ENCODE assay signal across 26 mouse cellular contexts in the genomic region with DNA sequence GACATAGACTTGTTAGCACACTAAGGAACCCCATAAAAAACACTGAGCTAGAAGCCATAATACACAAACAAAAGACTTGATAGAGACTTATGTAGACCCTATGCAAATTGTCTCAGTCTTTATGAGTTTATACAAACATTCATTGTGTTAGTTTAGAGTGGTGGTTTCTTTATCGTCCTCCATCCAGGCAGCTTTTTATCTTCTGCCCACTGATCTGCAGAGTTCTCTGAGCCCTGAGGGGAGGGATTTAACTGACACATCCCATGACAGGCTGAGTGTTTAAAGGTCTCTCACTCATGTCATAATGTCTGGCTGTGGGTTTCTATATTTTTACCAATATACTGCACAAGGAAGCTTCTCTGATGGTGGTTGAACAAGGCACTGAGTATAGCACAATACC.
"Had no signal": no experiment of that assay in that cellular context is flagged by ENCODE, and none has a peak within 500 bp of the region (broad histone marks: within the 10 kb centered on the region; RNA-seq: fewer than 3 reads in every experiment).

No protein-coding gene starts in this region.

- H3K4me1 ChIP-seq: heart, embryonic 13.5 days; heart, embryonic 15.5 days; hindbrain, embryonic 10.5 days; hindbrain, embryonic 12.5 days; intestine, embryonic 15.5 days; limb, embryonic 10.5 days; limb, embryonic 12.5 days; liver, embryonic 13.5 days had no signal

- H3K27me3 ChIP-seq: heart, embryonic 13.5 days; heart, embryonic 15.5 days; hindbrain, embryonic 12.5 days; intestine, embryonic 15.5 days; limb, embryonic 12.5 days; liver, embryonic 13.5 days had no signal

- ATAC-seq: hindbrain, embryonic 16.5 days; inflammation-experienced regulatory T-cells, adult 6 months; intestine, embryonic 15.5 days; intestine, postnatal 0 days had no signal

- H3K27ac ChIP-seq: heart, adult 2 months; heart, embryonic 13.5 days; heart, embryonic 15.5 days; hindbrain, embryonic 10.5 days; hindbrain, embryonic 12.5 days; hindbrain, embryonic 14.5 days; intestine, embryonic 15.5 days; layer of hippocampus, adult 2 months; left cerebral cortex, adult 2 months; limb, embryonic 10.5 days; limb, embryonic 12.5 days; liver, embryonic 13.5 days had no signal

- H3K9me3 ChIP-seq: heart, embryonic 13.5 days; heart, embryonic 15.5 days; hindbrain, embryonic 10.5 days; hindbrain, embryonic 12.5 days; intestine, embryonic 15.5 days; limb, embryonic 10.5 days; liver, embryonic 13.5 days had no signal

- H3K36me3 ChIP-seq: heart, embryonic 13.5 days; heart, embryonic 15.5 days; hindbrain, embryonic 10.5 days; hindbrain, embryonic 12.5 days; intestine, embryonic 15.5 days; limb, embryonic 10.5 days; limb, embryonic 12.5 days; liver, embryonic 13.5 days had no signal

- DNase-seq: gastrocnemius, postnatal 14 days; gastrocnemius, postnatal 36 days; heart, adult 11 months; heart, adult 2 months; heart, postnatal 14 days; heart, postnatal 4 days; kidney, adult 18-20 months; kidney, adult 8-10 months; kidney, postnatal 10 days; kidney, postnatal 25 days; kidney, postnatal 4 days; liver; liver, embryonic 13.5 days had no signal

- H3K9ac ChIP-seq: heart, embryonic 13.5 days; heart, embryonic 15.5 days; hindbrain, embryonic 12.5 days; hindbrain, embryonic 14.5 days; intestine, embryonic 15.5 days; limb, embryonic 12.5 days; liver, embryonic 13.5 days had no signal

- H3K4me3 ChIP-seq: heart, adult 2 months; heart, embryonic 13.5 days; heart, embryonic 15.5 days; hindbrain, embryonic 10.5 days; hindbrain, embryonic 12.5 days; intestine, embryonic 15.5 days; layer of hippocampus, adult 2 months; left cerebral cortex, adult 2 months; limb, embryonic 10.5 days; limb, embryonic 12.5 days; liver, embryonic 13.5 days had no signal
